In the genomic region with DNA sequence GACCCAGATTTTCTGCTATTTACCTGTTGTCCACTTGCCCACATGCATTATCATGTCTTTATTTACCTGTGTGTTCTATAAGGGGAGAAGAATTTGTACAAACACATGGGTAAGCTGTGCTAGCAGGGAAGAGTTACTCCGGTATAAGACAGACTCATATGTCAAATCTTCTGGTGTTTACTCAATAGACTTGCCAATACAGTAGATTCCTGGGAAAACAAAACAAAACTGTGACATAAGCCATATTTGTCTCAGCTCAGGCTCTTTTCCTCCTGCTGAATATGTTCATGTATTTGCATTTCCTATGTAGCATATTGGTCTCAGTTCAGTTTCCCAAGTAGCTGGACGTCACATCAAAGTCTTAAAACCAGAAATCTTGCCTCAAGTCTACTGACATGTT, we compare ENCODE assay signal across 26 mouse cellular contexts.
"Had no signal": no experiment of that assay in that cellular context is flagged by ENCODE, and none has a peak within 500 bp of the region (broad histone marks: within the 10 kb centered on the region; RNA-seq: fewer than 3 reads in every experiment).

No protein-coding gene starts in this region.

- H3K36me3 ChIP-seq: heart, embryonic 10.5 days; heart, embryonic 12.5 days; hindbrain, embryonic 10.5 days; hindbrain, embryonic 12.5 days; intestine, embryonic 15.5 days; limb, embryonic 10.5 days; limb, embryonic 12.5 days; liver, embryonic 13.5 days; liver, embryonic 15.5 days had no signal

- ATAC-seq: hindbrain, embryonic 16.5 days; inflammation-experienced regulatory T-cells, adult 6 months; intestine, embryonic 15.5 days; intestine, postnatal 0 days; liver, postnatal 0 days had no signal

- H3K9ac ChIP-seq: heart, embryonic 12.5 days; hindbrain, embryonic 12.5 days; hindbrain, embryonic 14.5 days; intestine, embryonic 15.5 days; limb, embryonic 12.5 days; liver, embryonic 13.5 days; liver, embryonic 15.5 days; liver, postnatal 0 days had no signal

- H3K27me3 ChIP-seq: heart, embryonic 12.5 days; hindbrain, embryonic 12.5 days; intestine, embryonic 15.5 days; limb, embryonic 12.5 days; liver, embryonic 13.5 days; liver, embryonic 15.5 days had no signal

- H3K4me3 ChIP-seq: heart, embryonic 10.5 days; heart, embryonic 12.5 days; hindbrain, embryonic 10.5 days; hindbrain, embryonic 12.5 days; intestine, embryonic 15.5 days; layer of hippocampus, adult 2 months; limb, embryonic 10.5 days; limb, embryonic 12.5 days; liver, embryonic 13.5 days; liver, embryonic 15.5 days had no signal

- H3K4me2 ChIP-seq: heart, embryonic 12.5 days; hindbrain, embryonic 12.5 days; hindbrain, embryonic 14.5 days; intestine, embryonic 15.5 days; limb, embryonic 12.5 days; liver, embryonic 11.5 days; liver, embryonic 13.5 days; liver, embryonic 15.5 days had no signal

- H3K4me1 ChIP-seq: heart, embryonic 10.5 days; heart, embryonic 12.5 days; hindbrain, embryonic 10.5 days; hindbrain, embryonic 12.5 days; intestine, embryonic 15.5 days; limb, embryonic 10.5 days; limb, embryonic 12.5 days; liver, embryonic 13.5 days; liver, embryonic 15.5 days had no signal

- DNase-seq: gastrocnemius, postnatal 10 days; gastrocnemius, postnatal 25 days; heart, adult 18-20 months; heart, postnatal 10 days; heart, postnatal 4 days; kidney, adult 18-20 months; kidney, adult 8-10 months; layer of hippocampus, adult 9-11 months; layer of hippocampus, postnatal 36 days; liver; liver, embryonic 13.5 days; liver, postnatal 0 days had no signal

- H3K27ac ChIP-seq: heart, embryonic 10.5 days; hindbrain, embryonic 10.5 days; hindbrain, embryonic 12.5 days; hindbrain, embryonic 14.5 days; intestine, embryonic 15.5 days; layer of hippocampus, adult 2 months; limb, embryonic 10.5 days; limb, embryonic 12.5 days; liver, embryonic 13.5 days; liver, embryonic 15.5 days had no signal

- H3K9me3 ChIP-seq: heart, embryonic 10.5 days; heart, embryonic 12.5 days; hindbrain, embryonic 10.5 days; hindbrain, embryonic 12.5 days; intestine, embryonic 15.5 days; limb, embryonic 10.5 days; limb, embryonic 12.5 days; liver, embryonic 13.5 days; liver, embryonic 15.5 days had no signal
